Mouse (Mus musculus) midbrain, embryonic 12.5 days (tissue): ENCODE results near the gene Megf9. TPM values are rescaled to one million over a fixed set of nuclear protein-coding genes. Genes with fewer than 3 reads are reported as not detected.

Source experiments
- ATAC-seq: fragments of 200-750 bp; cut with Nextera tagmentation; 2 replicates; pipeline ENCODE4 v1.8.0; 2017; ENCODE audit warnings: low read depth, moderate TSS enrichment, moderate library complexity; ENCODE audit not compliant: low FRiP score
- H3K27ac ChIP-seq: fragments of 300-500 bp; sonication (generic); replicated peaks from 2 replicates; pipeline ENCODE4 v1.5.1; 2016; ENCODE audit warnings: mild to moderate bottlenecking
- H3K27me3 ChIP-seq: fragments of 300-500 bp; sonication (generic); 2 replicates; pipeline ENCODE4 v1.6.1; 2016; ENCODE audit warnings: mild to moderate bottlenecking
- H3K36me3 ChIP-seq: fragments of 300-500 bp; sonication (generic); 2 replicates; pipeline ENCODE4 v1.6.1; 2016
- H3K4me1 ChIP-seq: fragments of 300-500 bp; sonication (generic); 2 replicates; pipeline ENCODE4 v1.6.1; 2016
- H3K4me2 ChIP-seq: fragments of 300-500 bp; sonication (generic); replicated peaks from 2 replicates; pipeline ENCODE4 v1.6.1; 2016; ENCODE audit warnings: mild to moderate bottlenecking, moderate library complexity
- H3K4me3 ChIP-seq: fragments of 300-500 bp; sonication (generic); 2 replicates; pipeline ENCODE4 v1.5.1; 2016; ENCODE audit warnings: mild to moderate bottlenecking
- H3K9ac ChIP-seq: fragments of 300-500 bp; sonication (generic); replicated peaks from 2 replicates; pipeline ENCODE4 v1.6.1; 2016; ENCODE audit warnings: mild to moderate bottlenecking, moderate library complexity
- H3K9me3 ChIP-seq: fragments of 300-500 bp; sonication (generic); 2 replicates; pipeline ENCODE4 v1.6.1; 2016; ENCODE audit warnings: mild to moderate bottlenecking
- WGBS: fragments of 180-500 bp; shearing (Covaris S2); methylation state at CpG from one replicate; pipeline ENCODE4 v1.1.7; 2016; 5-methylcytosine and 5-hydroxymethylcytosine counted together
- polyA plus RNA-seq: library from polyadenylated mRNA; unstranded; fragments of >200 nt; fragmentation: Nextera tagmentation; extraction: Ambion mirVana; gene quantifications from 2 replicates; pipeline ENCODE4 v1.2.1, GENCODE M21; 2016

Gene Megf9
- polyA plus RNA-seq, 1 experiment from 2014 or later, result 35.2 TPM

DNA sequence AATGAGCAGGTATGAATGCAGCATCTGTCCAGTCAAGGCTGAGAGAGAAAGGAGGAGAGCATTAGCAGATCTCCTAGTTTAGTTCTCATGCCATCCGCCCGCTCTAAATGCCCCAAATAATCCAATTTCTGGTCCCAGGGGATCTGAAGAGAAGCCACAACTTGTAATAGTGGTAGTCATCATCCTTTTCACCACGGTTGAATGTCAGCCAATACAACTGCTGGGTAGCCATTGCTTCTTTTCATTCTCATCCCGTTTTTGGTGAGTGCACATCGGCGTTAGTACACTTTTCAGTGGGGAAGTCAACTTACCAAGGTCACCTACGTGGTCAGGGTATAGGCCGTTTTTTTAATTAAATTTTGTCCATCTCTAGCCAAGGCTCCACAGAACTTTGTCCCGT, 125.3 kb downstream of the Megf9 start:
- Histone ChIP-seq H3K27ac (no peak overlapping the region), H3K4me2 (peak overlapping the region; percentile 63), H3K4me3 (peak overlapping the region; percentile 83), H3K4me1 (peaks cover 22% of the 10 kb centered on the region), H3K9ac (peak overlapping the region; percentile 79), H3K36me3 (0 out of 2 replicates have a peak, but pooled peaks cover 2% of the 10 kb centered on the region), H3K27me3 (no peaks in the 10 kb centered on the region), H3K9me3 (no peaks in the 10 kb centered on the region)
- no peak; the same call in 1 of the 2 replicates for ATAC-seq
- WGBS, result 17% methylated on average over 9 of the region's 9 CpGs

DNA sequence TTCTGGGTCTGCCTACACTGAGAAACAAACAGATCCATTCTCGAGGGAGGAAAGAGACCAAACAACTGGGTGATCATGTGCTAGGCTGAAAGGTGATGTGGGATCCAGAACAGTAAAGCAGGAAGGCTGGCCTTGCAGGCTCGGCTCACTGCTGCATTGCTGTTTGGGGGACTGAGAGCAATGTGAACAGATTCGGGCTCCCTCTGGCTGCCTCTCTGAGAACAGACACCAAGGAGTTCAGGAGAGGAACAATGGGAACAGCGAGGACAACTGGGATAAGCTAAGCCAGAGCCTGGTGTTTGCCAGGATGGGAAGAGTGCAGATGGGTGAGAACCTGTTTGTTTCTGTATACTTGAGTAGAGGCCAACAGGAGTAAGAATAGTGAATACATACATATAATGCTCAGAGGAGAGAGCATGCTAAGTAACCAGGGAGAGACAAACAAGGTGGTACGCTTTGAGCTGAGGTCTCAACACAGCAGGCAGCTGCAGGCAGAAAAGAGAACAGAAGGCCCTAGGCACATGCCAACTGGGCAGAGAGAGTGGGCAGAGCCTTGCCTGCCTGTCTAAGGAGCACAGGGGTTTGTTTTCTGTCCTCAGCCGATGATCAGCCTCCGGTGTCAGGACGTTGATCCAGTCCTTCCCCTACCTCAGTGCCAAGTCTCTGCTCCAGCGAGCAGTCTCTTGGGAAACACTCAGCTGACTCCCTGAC, 132.5 kb downstream of the Megf9 start:
- no peak overlapping the region for H3K4me2 ChIP-seq
- peak overlapping the region; percentile 39; the same call in 1 of the 2 replicates for H3K27ac ChIP-seq
- no peaks in the 10 kb centered on the region for H3K4me1 ChIP-seq
- 66% methylated on average over 9 of the region's 9 CpGs for WGBS
- no peak overlapping the region for H3K4me3 ChIP-seq
- no peaks in the 10 kb centered on the region for H3K9me3 ChIP-seq
- peak; percentile 79 for ATAC-seq
- no peaks in the 10 kb centered on the region for H3K27me3 ChIP-seq
- H3K36me3 ChIP-seq, result peaks cover 41% of the 10 kb centered on the region
- no peak overlapping the region for H3K9ac ChIP-seq

DNA sequence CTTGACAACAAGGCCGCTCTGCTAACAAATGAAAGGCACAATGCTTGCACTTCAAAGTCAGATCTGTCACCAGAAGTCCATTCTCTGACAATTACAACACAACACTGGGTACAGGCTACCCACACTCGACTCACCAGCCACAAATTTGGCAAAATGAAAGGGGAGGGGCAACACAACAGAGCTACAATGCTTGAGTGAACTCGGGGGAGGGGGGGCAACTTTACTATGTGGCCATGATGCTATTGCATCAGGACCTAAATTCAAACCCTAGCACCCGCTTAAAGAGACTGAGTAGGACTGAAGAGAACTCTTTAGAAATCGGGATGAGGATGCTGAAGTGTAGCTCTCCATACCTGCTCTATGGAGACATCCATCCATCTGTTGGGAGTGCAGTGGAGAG, 135.3 kb downstream of the Megf9 start:
- 87% methylated on average over 5 of the region's 5 CpGs for WGBS
- peaks cover 39% of the 10 kb centered on the region for H3K36me3 ChIP-seq
- no peaks in the 10 kb centered on the region for H3K4me1 ChIP-seq

DNA sequence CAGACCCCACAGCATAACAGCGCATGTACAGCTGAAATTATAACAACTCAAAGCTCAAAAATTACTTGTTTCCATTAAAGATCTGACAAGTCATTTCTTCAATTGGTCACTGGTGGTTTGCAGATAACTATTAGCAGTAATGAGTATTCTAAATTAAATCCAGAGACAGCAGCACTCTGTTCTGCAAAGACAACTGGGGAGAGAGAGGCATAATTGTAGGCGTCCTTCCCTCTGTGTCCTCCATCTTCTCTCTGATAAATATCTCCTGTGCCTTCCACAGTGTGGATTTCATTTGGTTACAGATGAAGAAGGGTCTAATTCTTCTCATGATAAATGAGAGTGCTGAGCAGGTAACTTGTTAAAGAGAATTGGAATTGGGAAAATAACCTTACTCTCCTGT, 135.7 kb downstream of the Megf9 start:
- no peaks in the 10 kb centered on the region for H3K4me1 ChIP-seq
- no peaks in the 10 kb centered on the region for H3K27me3 ChIP-seq
- H3K27ac ChIP-seq, result no peak overlapping the region
- H3K4me2 ChIP-seq, result no peak overlapping the region
- H3K36me3 ChIP-seq, result peaks cover 39% of the 10 kb centered on the region
- no peak overlapping the region for H3K4me3 ChIP-seq
- no peaks in the 10 kb centered on the region for H3K9me3 ChIP-seq
- 93% methylated on average over 2 of the region's 2 CpGs for WGBS
- no peak for ATAC-seq
- H3K9ac ChIP-seq, result no peak overlapping the region

More for the DNA sequence above, 135.3 kb downstream of the Megf9 start:
- no peaks in the 10 kb centered on the region for H3K27me3 ChIP-seq
- H3K4me2 ChIP-seq, result no peak overlapping the region
- ATAC-seq, result no peak
- H3K9ac ChIP-seq, result no peak overlapping the region
- no peak overlapping the region for H3K27ac ChIP-seq
- no peaks in the 10 kb centered on the region for H3K9me3 ChIP-seq
- no peak overlapping the region for H3K4me3 ChIP-seq

DNA sequence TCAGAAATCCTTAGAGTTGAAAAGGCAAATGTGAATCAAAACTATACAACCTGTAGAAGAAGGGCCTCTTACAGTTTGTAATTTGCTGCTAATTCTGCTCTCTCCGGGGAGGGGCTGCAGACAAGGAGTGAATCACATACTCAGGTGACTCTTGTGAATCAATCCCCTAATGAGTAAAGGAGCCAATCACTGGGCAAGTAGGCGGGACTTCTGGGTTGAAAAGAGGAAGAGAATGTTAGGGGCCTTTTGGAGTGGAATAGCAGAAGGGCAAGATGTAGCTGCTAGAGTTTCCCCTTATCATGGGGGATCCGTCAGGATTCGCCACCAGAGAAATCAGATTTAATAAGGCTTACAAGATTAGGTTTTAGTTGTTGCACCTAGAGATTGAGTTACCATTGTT, 136.7 kb downstream of the Megf9 start:
- WGBS, result 87% methylated on average over 4 of the region's 4 CpGs
- Histone ChIP-seq H3K27ac (no peak overlapping the region), H3K9ac (no peak overlapping the region), H3K36me3 (peaks cover 44% of the 10 kb centered on the region), H3K4me2 (no peak overlapping the region), H3K27me3 (no peaks in the 10 kb centered on the region), H3K4me3 (no peak overlapping the region), H3K4me1 (no peaks in the 10 kb centered on the region), H3K9me3 (no peaks in the 10 kb centered on the region)
- ATAC-seq, result no peak

DNA sequence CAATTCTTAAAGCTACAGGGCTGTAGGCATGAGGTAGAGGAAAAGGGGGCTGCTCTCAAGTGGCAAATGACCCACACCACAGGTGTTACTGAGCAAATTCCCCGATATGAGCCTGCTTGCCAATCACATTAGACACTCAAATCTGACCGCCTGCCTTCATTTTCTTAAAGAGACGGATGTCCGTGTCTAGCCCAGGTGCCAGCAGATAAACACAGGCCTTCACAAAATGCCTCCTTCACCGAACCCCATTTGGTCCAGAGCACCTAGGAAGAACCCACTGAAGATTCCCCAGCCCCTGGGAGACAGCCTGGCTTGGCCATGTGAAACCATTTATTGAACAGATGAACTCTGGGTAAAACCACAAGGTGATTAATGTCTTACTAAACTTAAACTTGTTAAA, 138.1 kb downstream of the Megf9 start:
- ATAC-seq, result no peak
- no peak overlapping the region for H3K4me2 ChIP-seq
- H3K9ac ChIP-seq, result no peak overlapping the region
- whole genome bisulfite sequencing, result 92% methylated on average over 5 of the region's 5 CpGs
- no peaks in the 10 kb centered on the region for H3K4me1 ChIP-seq
- H3K36me3 ChIP-seq, result peaks cover 41% of the 10 kb centered on the region; the same call in 1 of the 2 replicates
- H3K27me3 ChIP-seq, result no peaks in the 10 kb centered on the region
- no peak overlapping the region for H3K4me3 ChIP-seq
- no peak overlapping the region for H3K27ac ChIP-seq
- H3K9me3 ChIP-seq, result no peaks in the 10 kb centered on the region

DNA sequence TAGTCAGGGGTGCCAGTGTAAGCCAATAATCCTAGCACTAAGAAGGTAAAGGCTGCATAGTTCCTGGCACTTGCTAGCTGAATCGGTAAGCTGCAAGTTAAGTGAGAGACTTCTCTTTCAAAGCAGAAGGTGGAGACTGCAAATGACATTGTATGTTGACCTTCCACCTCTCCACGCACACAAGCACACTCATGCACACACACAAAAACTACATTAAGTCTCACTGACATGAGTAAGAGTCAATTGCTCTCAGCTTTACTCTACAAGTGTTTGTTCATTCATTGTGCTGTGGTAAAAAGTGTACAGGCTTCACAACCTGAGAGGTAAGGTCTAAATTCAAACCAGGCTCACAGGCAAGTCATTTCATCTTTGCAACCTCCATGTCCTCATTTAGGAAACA, 140.1 kb downstream of the Megf9 start:
- H3K36me3 ChIP-seq, result peaks cover 27% of the 10 kb centered on the region
- H3K4me3 ChIP-seq, result no peak overlapping the region
- no peaks in the 10 kb centered on the region for H3K27me3 ChIP-seq
- no peak overlapping the region for H3K9ac ChIP-seq
- no peak overlapping the region for H3K4me2 ChIP-seq
- no peaks in the 10 kb centered on the region for H3K4me1 ChIP-seq
- ATAC-seq, result no peak
- no peaks in the 10 kb centered on the region for H3K9me3 ChIP-seq
- WGBS, result 86% methylated on average over 2 of the region's 2 CpGs
- no peak overlapping the region for H3K27ac ChIP-seq

DNA sequence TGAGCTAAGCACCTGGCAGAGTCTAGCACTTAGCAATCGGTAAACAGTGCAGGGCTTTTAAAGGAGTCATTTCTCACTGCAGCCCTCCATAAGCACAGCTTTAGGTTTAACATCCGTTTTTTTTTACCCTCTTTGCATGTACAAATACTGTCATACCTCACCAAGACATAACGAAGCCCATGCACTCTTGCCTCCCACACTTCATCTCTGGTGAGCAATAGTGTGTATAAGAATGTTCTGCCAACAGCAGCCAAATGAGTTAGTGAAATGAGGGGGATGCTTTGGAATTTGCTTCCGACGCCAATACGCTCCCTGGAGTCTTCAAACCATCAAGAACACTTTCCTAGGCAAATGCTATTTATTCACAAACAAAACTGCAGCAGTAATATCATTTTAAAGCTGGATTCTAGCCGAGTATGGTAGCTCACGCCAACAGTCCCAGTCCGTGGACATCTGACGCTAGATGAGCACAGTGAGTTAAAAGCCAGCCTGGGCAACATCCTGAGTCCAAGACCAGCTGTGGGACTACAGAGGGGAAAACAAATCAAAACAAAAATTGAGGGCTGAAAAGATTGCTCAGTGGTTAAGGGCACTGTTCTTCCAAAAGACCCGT, 142.9 kb downstream of the Megf9 start:
- Histone ChIP-seq H3K9ac (no peak overlapping the region), H3K4me2 (no peak overlapping the region), H3K27ac (no peak overlapping the region), H3K4me3 (no peak overlapping the region), H3K36me3 (peaks cover 23% of the 10 kb centered on the region), H3K9me3 (no peaks in the 10 kb centered on the region), H3K4me1 (no peaks in the 10 kb centered on the region), H3K27me3 (no peaks in the 10 kb centered on the region)
- 95% methylated on average over 11 of the region's 11 CpGs for WGBS
- ATAC-seq, result no peak

DNA sequence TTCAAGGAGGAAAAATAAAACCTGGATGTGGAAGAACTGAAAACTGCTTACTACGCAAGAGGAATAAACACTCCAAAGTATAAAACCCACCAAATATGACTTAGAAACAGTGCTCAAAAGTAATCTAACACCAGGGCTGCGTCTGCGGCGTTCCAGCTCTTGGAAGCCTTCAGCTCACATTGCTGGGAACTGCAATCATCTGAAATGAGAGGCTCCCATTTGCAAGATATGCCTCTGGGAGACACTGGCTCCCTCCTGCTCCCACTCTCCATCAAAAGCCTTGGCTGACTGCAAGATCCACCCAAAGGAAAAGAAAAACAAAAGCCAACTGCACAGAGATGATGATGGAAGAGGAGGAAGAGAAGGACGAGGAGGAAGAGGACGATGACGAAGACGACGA, 143.7 kb downstream of the Megf9 start:
- H3K27ac ChIP-seq, result no peak overlapping the region
- H3K4me1 ChIP-seq, result no peaks in the 10 kb centered on the region
- no peak for ATAC-seq
- no peak overlapping the region for H3K9ac ChIP-seq
- WGBS, result 96% methylated on average over 9 of the region's 9 CpGs
- H3K27me3 ChIP-seq, result no peaks in the 10 kb centered on the region
- no peak overlapping the region for H3K4me3 ChIP-seq
- H3K36me3 ChIP-seq, result peaks cover 23% of the 10 kb centered on the region
- no peak overlapping the region for H3K4me2 ChIP-seq
- no peaks in the 10 kb centered on the region for H3K9me3 ChIP-seq

DNA sequence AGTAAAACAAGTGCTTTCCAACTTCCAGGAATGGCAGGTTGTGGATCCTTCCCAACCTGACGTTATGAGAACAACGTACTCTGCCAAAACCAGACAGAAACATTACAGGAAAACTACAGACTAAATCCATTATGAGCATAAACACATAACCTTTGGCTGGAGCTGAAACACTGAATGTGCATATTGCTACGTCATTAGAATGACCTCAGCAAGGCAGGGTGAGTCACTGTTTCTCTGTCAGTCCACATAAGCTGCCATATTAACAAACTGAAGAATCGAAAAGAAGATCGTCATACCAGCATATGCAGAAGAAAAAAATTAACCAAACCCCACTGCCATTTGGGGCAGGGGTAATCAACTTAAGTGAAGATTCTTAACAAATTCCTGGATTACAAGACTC, 148.6 kb downstream of the Megf9 start:
- Histone ChIP-seq H3K36me3 (peaks cover 7% of the 10 kb centered on the region; the same call in 1 of the 2 replicates), H3K9me3 (no peaks in the 10 kb centered on the region), H3K4me2 (no peak overlapping the region), H3K4me1 (no peaks in the 10 kb centered on the region), H3K9ac (no peak overlapping the region), H3K27me3 (no peaks in the 10 kb centered on the region), H3K27ac (no peak overlapping the region), H3K4me3 (no peak overlapping the region)
- ATAC-seq, result no peak
- WGBS, result 91% methylated on average over 5 of the region's 5 CpGs

DNA sequence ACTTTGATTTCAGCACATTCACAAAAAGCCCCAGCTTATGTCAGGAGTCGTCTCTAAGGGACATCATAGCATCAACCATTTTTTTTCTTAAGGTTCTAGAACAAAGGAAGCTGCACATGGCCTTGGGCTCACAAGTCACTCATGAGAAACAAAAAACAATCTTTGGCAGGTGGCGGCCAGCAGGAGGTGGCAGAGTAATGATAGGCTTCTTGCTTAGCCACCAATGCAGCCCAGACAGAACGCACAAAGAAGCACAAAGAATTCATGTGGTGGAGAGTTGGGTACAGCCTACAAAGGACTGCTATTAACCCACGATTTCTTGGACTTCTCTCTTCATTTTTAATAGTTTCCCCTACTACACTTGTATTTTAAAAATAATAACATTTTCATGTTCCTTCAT, 157.4 kb downstream of the Megf9 start:
- Histone ChIP-seq H3K9ac (no peak overlapping the region), H3K4me2 (no peak overlapping the region), H3K27me3 (no peaks in the 10 kb centered on the region), H3K36me3 (peaks cover 24% of the 10 kb centered on the region), H3K4me3 (no peak overlapping the region), H3K4me1 (0 out of 2 replicates have a peak, but pooled peaks cover 2% of the 10 kb centered on the region), H3K27ac (no peak overlapping the region), H3K9me3 (no peaks in the 10 kb centered on the region)
- WGBS, result 71% methylated on average over 4 of the region's 4 CpGs
- no peak for ATAC-seq
